Mouse (Mus musculus): ENCODE data around the gene Sell.

- TF ChIP-seq MYOG (IDR thresholded peaks at IDR 0.05; ENCODE audit: control insufficient read depth in 1 of 3, insufficient read depth in 1 of 3, insufficient read length in 2 of 3, low read depth in 2 of 3) (no peak), USF1 (IDR thresholded peaks at IDR 0.05; ENCODE audit: low read depth) (no peak), MAX (IDR thresholded peaks at IDR 0.05; ENCODE audit: low read depth) (no peak), POLR2AphosphoS2 (IDR thresholded peaks at IDR 0.05; ENCODE audit: insufficient read length, low read depth) (no peak), POLR2A (IDR thresholded peaks at IDR 0.05; ENCODE audit: insufficient read length, low read depth) (no peak), E2F4 (IDR thresholded peaks at IDR 0.05; ENCODE audit: insufficient read depth) (no peak), TCF12 (IDR thresholded peaks at IDR 0.05; ENCODE audit: insufficient read depth, poor library complexity, severe bottlenecking) (no peak)
These were observed 18.2 kb upstream of the Sell start for GRCm38 (mm10) chr1:164043549-164043948.

All from myocyte (in vitro differentiated cells).